Mouse (Mus musculus) stomach, adult 2 months (tissue): ENCODE results near the gene Gm49486. TPM values are rescaled to one million over a fixed set of nuclear protein-coding genes. Genes with fewer than 3 reads are reported as not detected.

Experiments
- polyA plus RNA-seq: library from polyadenylated mRNA; depleted of rRNA; stranded (reverse); fragments of >200 nt; gene quantifications from 2 replicates; pipeline ENCODE4 v1.2.3, GENCODE M21; 2012; rRNA removed

Gm49486 gene
- 0.08 TPM in 1 of 2 replicates, not detected in the other for polyA plus RNA-seq

GRCm38 (mm10) chr15:79229058-79229821 lies at the start of gene Gm49486, which contains the start of gene Pick1:
Gm49486 (plus strand) TSS chr15:79229391.
Pick1 (plus strand) TSS chr15:79229173.

GRCm38 (mm10) chr15:79254661-79255060 lies 25.5 kb downstream of the Gm49486 start, which contains the start of gene Slc16a8:
Slc16a8 (minus strand) TSS chr15:79254761.

GRCm38 (mm10) chr15:79285399-79285798 lies 56.2 kb downstream of the Gm49486 start, which contains the start of gene Baiap2l2:
Baiap2l2 (minus strand) TSS chr15:79285537.

Other genes starting within 250 kb of the Gm49486 start
- 63.2 and 88.2 TPM in 2 replicates for gene H1f0, start 200.9 kb upstream of the Gm49486 start, polyA plus RNA-seq
- 2.5 and 5.2 TPM in 2 replicates for gene Galr3, start 187.5 kb upstream of the Gm49486 start, polyA plus RNA-seq
- gene Ankrd54, start 166.5 kb upstream of the Gm49486 start, polyA plus RNA-seq, result 65.3 and 91.0 TPM in 2 replicates
- gene Eif3l, start 154.2 kb upstream of the Gm49486 start, polyA plus RNA-seq, result 56.8 and 56.9 TPM in 2 replicates
- gene Micall1, start 120.5 kb upstream of the Gm49486 start, polyA plus RNA-seq, result 15.1 and 17.8 TPM in 2 replicates
- 39.6 and 43.3 TPM in 2 replicates for gene Polr2f, start 88.4 kb upstream of the Gm49486 start, polyA plus RNA-seq
- gene 1700088E04Rik, start 88.1 kb upstream of the Gm49486 start, polyA plus RNA-seq, result 1.8 and 2.7 TPM in 2 replicates
- gene Sox10, start 64.2 kb upstream of the Gm49486 start, polyA plus RNA-seq, result 3.5 and 5.8 TPM in 2 replicates
- 22.0 and 22.7 TPM in 2 replicates for gene Pick1, start 218 bp upstream of the Gm49486 start, polyA plus RNA-seq
- 0.37 TPM in 1 of 2 replicates, not detected in the other for gene Slc16a8, start 25.4 kb downstream of the Gm49486 start, polyA plus RNA-seq
- 3.0 and 7.2 TPM in 2 replicates for gene Baiap2l2, start 56.1 kb downstream of the Gm49486 start, polyA plus RNA-seq
- gene Pla2g6, start 99.0 kb downstream of the Gm49486 start, polyA plus RNA-seq, result 8.7 and 8.8 TPM in 2 replicates
- gene Maff, start 117.2 kb downstream of the Gm49486 start, polyA plus RNA-seq, result 4.7 and 12.1 TPM in 2 replicates
- 60.1 and 85.2 TPM in 2 replicates for gene Tmem184b, start 174.2 kb downstream of the Gm49486 start, polyA plus RNA-seq
- gene Csnk1e, start 226.2 kb downstream of the Gm49486 start, polyA plus RNA-seq, result 15.0 and 15.3 TPM in 2 replicates